Mouse (Mus musculus) spleen, adult 2 months (tissue): ENCODE measurements around the gene Rap1gap. TPM values are rescaled to one million over a fixed set of nuclear protein-coding genes. Genes with fewer than 3 reads are reported as not detected.
A peak's percentile ranks its signal among the peaks of the same experiment; 100 is the strongest.

ENCODE experiments used
- DNase-seq, 2 experiments: peaks; one replicate each; pipeline versions ENCODE4 v3.0.0 to v3.0.0-alpha.2; 2012 to 2021; ENCODE audit warnings: low spot score in 2 of 2, low read depth in 1 of 2
- H3K27ac ChIP-seq: fragments of 200-500 bp; 2 replicates; pipeline ENCODE4 v1.5.1; 2012; ENCODE audit warnings: low read length, inconsistent platforms; ENCODE audit not compliant: insufficient read depth
- H3K27me3 ChIP-seq: fragments of 200-500 bp; 2 replicates; pipeline ENCODE4 v1.6.1; 2012; ENCODE audit warnings: mild to moderate bottlenecking, moderate library complexity, low read length, inconsistent platforms; ENCODE audit not compliant: control insufficient read depth, insufficient read depth
- H3K36me3 ChIP-seq: fragments of 200-500 bp; 2 replicates; pipeline ENCODE4 v1.6.1; 2012; ENCODE audit warnings: mild to moderate bottlenecking, low read length, inconsistent platforms; ENCODE audit not compliant: control insufficient read depth, insufficient read depth
- H3K4me1 ChIP-seq: fragments of 200-500 bp; 2 replicates; pipeline ENCODE4 v1.6.1; 2011; ENCODE audit warnings: inconsistent platforms; ENCODE audit not compliant: control insufficient read depth, insufficient read depth, insufficient read length
- H3K4me3 ChIP-seq: fragments of 200-500 bp; 2 replicates; pipeline ENCODE4 v1.5.1; 2011; ENCODE audit warnings: mild to moderate bottlenecking, inconsistent platforms; ENCODE audit not compliant: insufficient read depth, insufficient read length; ENCODE audit errors: extremely low read depth
- CTCF ChIP-seq: fragments of 200-500 bp; IDR thresholded peaks from 2 replicates; pipeline ENCODE4 v1.5.1; 2011; ENCODE audit warnings: mild to moderate bottlenecking, inconsistent platforms; ENCODE audit not compliant: insufficient read depth, insufficient read length, insufficient replicate concordance; ENCODE audit errors: extremely low read depth
- POLR2A ChIP-seq: fragments of 200-500 bp; IDR thresholded peaks from 2 replicates; pipeline ENCODE4 v1.6.1; 2011; ENCODE audit warnings: low read depth, low read length, inconsistent platforms
- WGBS: fragments of 180-500 bp; shearing (Covaris S2); methylation state at CpG from one replicate; pipeline ENCODE4 v1.1.7; 2018; 5-methylcytosine and 5-hydroxymethylcytosine counted together
- polyA plus RNA-seq: library from polyadenylated mRNA; depleted of rRNA; stranded (reverse); fragments of >200 nt; gene quantifications from 2 replicates; pipeline ENCODE4 v1.2.3, GENCODE M21; 2012

Rap1gap gene
- polyA plus RNA-seq, 1 experiment: 49.3 TPM

DNA sequence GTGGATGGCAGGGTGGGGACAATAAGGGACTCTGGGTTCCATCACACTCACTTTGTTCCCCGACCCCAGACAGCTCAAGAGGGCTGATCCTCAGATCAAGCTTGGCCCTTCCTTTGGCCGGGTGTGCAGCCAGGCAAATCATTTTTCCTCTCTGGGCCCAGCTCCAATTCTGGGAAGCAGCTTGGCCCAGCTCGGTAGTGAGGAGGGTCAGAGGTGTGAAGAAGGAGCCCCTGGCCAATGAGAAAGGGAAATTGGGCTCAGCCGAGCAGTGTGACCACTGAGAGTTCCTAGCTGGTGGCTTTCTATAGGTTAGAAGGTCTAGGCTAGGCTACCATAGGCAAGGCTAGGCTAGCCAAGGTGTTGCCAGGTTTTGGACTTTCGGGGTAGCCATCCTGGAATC lies 3.2 kb downstream of the Rap1gap start:
- Histone ChIP-seq H3K27me3 (peaks cover 13% of the 10 kb centered on the region), H3K4me3 (no peak overlapping the region), H3K4me1 (peaks cover 4% of the 10 kb centered on the region; the same call in 1 of the 2 replicates), H3K36me3 (no peaks in the 10 kb centered on the region), H3K27ac (no peak overlapping the region)
- TF ChIP-seq POLR2A (no peak), CTCF (no peak)
- 73% methylated on average over 5 of the region's 5 CpGs for WGBS
- no peak for DNase-seq

GRCm38 (mm10) chr4:137671711-137672500 lies 7.4 kb downstream of the Rap1gap start:
- DNase-seq: no peak
- 57% methylated on average over 13 of the region's 13 CpGs for WGBS
- no peak overlapping the region for H3K4me3 ChIP-seq
- H3K36me3 ChIP-seq: no peaks in the 10 kb centered on the region
- H3K27ac ChIP-seq: no peak overlapping the region
- no peaks in the 10 kb centered on the region for H3K27me3 ChIP-seq
- no peaks in the 10 kb centered on the region for H3K4me1 ChIP-seq
- TF ChIP-seq CTCF (no peak), POLR2A (no peak)

- WGBS: 69% methylated on average over 7 of the region's 7 CpGs
- no peak for DNase-seq
- H3K36me3 ChIP-seq: no peaks in the 10 kb centered on the region
These were observed 11.0 kb downstream of the Rap1gap start for GRCm38 (mm10) chr4:137675566-137675965.

GRCm38 (mm10) chr4:137676057-137676456 lies 11.5 kb downstream of the Rap1gap start:
- WGBS: 9% methylated on average over 11 of the region's 11 CpGs
- Histone ChIP-seq H3K27me3 (no peaks in the 10 kb centered on the region; the same call in 1 of the 2 replicates), H3K4me3 (no peak overlapping the region), H3K36me3 (no peaks in the 10 kb centered on the region), H3K27ac (no peak overlapping the region), H3K4me1 (no peaks in the 10 kb centered on the region)
- peak; percentile 5 to 41 for DNase-seq
- TF ChIP-seq CTCF (peak; percentile 72; the same call in 1 of the 2 replicates), POLR2A (no peak)

More at GRCm38 (mm10) chr4:137675566-137675965, 11.0 kb downstream of the Rap1gap start:
- Histone ChIP-seq H3K4me3 (no peak overlapping the region), H3K27me3 (no peaks in the 10 kb centered on the region; the same call in 1 of the 2 replicates), H3K4me1 (no peaks in the 10 kb centered on the region), H3K27ac (no peak overlapping the region)
- TF ChIP-seq CTCF: no peak
- TF ChIP-seq POLR2A: no peak

GRCm38 (mm10) chr4:137676700-137677484 lies 12.4 kb downstream of the Rap1gap start:
- no peaks in the 10 kb centered on the region for H3K4me1 ChIP-seq
- H3K36me3 ChIP-seq: no peaks in the 10 kb centered on the region
- H3K4me3 ChIP-seq: no peak overlapping the region
- no peak for DNase-seq
- no peak overlapping the region for H3K27ac ChIP-seq
- WGBS: 66% methylated on average over 13 of the region's 13 CpGs
- H3K27me3 ChIP-seq: peaks cover 4% of the 10 kb centered on the region; the same call in 1 of the 2 replicates
- TF ChIP-seq CTCF (no peak), POLR2A (no peak)

- Histone ChIP-seq H3K27me3 (peaks cover 7% of the 10 kb centered on the region), H3K36me3 (no peaks in the 10 kb centered on the region), H3K27ac (no peak overlapping the region), H3K4me3 (no peak overlapping the region), H3K4me1 (no peaks in the 10 kb centered on the region)
- no peak for DNase-seq
- TF ChIP-seq POLR2A (no peak), CTCF (no peak)
- 83% methylated on average over 5 of the region's 5 CpGs for WGBS
These were observed 13.4 kb downstream of the Rap1gap start for GRCm38 (mm10) chr4:137677906-137678305.

DNA sequence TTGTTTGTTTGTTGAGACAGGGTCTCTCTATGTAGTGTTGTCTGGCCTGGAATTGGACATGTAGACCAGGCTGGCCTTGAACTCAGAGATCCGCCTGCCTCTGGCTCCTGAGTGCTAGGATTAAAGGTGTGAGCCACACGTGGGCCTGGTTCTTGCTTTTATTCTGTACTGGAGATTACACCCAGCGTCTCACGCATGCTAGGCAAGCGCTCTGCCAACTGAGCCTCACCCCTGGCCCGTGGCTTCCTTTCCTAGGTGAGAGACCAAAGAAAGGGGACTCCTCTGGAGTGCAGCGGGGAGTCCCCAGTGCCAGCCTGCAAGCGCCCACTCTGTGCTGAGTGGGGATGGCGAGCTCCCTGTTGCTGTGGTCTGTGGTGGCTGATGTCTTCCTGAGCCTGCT lies 14.0 kb downstream of the Rap1gap start:
- Histone ChIP-seq H3K27me3 (peaks cover 7% of the 10 kb centered on the region), H3K36me3 (no peaks in the 10 kb centered on the region), H3K4me3 (no peak overlapping the region), H3K27ac (no peak overlapping the region), H3K4me1 (no peaks in the 10 kb centered on the region)
- TF ChIP-seq CTCF: no peak
- no peak for TF ChIP-seq POLR2A
- no peak for DNase-seq
- WGBS: 52% methylated on average over 9 of the region's 9 CpGs
